Mouse (Mus musculus) cerebellum, postnatal 4 days (tissue): Measurements from ENCODE around the gene Zfp418.
A peak's percentile ranks its signal among the peaks of the same experiment; 100 is the strongest.
"Not testable (repeated sequence)": the region's sequence is repeated elsewhere in the genome, so short reads cannot be mapped to it uniquely, and the experiment has no call there.

Experiments used
- DNase-seq, 2 experiments: peaks; one replicate each; pipeline ENCODE4 v3.0.0; 2022; ENCODE audit warnings: low spot score in 2 of 2, mixed read lengths in 1 of 2

The Zfp418 gene

DNA sequence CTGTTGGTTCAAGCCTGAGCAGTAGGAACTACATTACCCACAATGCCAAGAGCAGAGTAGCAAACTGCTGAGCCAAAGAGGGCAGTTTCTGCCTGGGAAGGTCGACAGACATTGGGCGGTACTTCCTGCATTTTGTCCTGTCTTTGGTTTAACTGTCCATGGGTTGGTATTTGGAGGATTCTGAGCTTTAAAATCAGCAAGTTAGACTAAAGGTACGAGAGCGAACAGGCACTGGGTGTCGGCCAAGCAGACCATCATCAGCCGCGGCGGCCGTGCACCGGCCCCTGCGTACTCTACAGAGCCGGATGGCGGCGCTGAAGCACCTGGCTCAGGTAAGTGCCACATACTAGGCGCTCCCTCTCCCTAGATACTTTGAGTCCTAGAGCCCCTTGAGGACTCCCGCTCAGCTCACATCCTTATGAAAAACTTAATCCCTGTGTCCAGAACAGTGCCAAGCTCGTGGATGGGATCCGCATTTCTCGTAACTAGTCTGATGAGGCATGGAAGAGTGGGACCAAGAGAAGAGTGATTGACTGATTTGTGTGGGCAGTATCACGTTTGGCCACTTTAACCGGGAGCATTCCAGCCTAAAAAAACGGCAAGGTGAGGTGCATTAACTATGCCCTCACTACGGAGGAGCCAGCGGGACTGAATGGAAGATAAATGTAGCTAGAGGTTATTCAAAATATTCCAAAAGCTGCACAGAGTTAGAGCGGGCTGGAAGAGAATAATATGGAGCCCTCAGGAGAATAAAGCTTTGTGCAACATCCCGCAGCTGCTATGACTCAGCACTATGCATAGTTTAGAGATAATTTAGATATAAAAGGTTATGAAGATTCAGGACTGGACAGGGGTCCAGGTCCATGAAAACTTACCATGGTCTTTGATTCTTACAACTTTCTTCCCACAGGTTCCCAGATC is at the start of gene Zfp418:
TSS of gene Zfp418 (plus strand) at position 104 of the 921 bp plus-strand sequence.
- DNase-seq = peak; percentile 29 to 39

DNA sequence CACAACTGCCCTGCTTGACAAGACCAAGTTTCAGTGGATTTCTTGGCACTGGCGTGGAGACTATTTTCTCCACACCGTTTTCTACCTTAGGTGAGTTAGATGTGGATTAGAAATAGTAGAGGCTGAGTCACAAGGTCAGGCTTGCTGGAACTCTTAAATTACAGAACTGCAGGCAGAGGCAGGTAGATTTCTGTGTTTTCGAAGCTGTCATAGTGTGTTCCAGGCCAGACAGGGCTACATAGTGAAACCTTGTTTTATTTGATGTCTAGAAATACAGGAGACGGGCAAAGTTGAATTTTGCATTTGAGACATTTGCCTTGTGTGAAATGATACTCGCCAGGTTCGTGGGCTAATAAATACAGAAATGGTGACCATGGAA is 49.5 kb upstream of the Zfp418 start:
- no peak for DNase-seq

- not testable (repeated sequence) for DNase-seq
These were observed 40.5 kb upstream of the Zfp418 start for GRCm38 (mm10) chr7:7130491-7131124.

GRCm38 (mm10) chr7:7132751-7133150 is 38.4 kb upstream of the Zfp418 start:
- no peak for DNase-seq

GRCm38 (mm10) chr7:7136379-7136866 is 34.7 kb upstream of the Zfp418 start, which contains the start of gene Zfp773:
Gene Zfp773, minus strand, starts transcription at chr7:7136755.
- peak in 1 of 2 experiments; percentile 55 for DNase-seq

DNA sequence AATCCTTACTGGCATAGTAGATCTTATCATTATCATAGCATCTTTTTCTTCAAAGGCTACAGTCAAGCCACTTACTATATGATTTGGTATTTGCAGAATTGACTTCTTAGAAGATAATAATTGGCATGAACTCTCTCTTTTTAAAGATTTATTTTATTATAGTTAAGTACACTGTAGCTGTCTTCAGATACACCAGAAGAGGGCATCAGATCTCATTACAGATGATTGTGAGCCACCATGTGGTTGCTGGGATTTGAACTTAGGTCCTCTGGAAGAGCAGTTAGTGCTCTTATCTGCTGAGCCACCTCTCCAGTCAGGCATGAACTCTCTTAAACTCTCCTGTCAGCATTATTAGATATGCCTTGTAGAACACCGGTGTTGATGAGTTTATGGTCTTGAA is 26.9 kb upstream of the Zfp418 start:
- DNase-seq = no peak

DNA sequence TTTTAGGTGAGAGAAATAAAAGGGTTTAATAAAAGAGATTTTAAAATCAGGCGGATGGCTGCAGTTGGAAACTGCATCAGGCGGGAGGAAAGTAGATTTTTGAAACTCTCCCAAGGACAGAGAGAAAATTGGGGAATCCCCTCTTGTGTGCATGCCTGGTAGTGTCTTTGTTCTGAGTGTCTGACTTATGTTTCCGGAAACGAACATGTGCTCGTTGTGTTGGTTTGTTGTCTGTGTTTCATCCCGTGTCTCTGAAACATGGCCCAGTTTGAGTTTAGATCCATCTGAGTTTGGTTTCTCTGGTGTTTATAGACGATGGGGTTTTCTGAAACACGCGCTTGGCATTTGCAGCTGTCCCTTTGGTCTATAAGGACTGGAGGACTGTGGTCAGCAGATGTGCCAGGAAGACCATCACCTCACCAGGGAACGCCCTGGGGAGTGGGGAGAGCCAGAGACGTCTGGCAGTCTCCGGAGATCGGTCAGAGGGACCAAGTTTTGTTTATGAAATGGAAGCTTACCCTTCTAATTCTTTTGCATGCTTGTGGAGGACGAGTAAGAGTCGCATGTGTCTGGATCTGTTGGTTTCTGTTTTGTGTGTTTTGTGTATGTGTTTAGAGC is 25.0 kb upstream of the Zfp418 start:
- DNase-seq = no peak

- no peak for DNase-seq
These were observed 14.8 kb downstream of the Zfp418 start for GRCm38 (mm10) chr7:7185897-7186296.

- DNase-seq = no peak
These were observed 16.5 kb downstream of the Zfp418 start for GRCm38 (mm10) chr7:7187417-7188190.

DNA sequence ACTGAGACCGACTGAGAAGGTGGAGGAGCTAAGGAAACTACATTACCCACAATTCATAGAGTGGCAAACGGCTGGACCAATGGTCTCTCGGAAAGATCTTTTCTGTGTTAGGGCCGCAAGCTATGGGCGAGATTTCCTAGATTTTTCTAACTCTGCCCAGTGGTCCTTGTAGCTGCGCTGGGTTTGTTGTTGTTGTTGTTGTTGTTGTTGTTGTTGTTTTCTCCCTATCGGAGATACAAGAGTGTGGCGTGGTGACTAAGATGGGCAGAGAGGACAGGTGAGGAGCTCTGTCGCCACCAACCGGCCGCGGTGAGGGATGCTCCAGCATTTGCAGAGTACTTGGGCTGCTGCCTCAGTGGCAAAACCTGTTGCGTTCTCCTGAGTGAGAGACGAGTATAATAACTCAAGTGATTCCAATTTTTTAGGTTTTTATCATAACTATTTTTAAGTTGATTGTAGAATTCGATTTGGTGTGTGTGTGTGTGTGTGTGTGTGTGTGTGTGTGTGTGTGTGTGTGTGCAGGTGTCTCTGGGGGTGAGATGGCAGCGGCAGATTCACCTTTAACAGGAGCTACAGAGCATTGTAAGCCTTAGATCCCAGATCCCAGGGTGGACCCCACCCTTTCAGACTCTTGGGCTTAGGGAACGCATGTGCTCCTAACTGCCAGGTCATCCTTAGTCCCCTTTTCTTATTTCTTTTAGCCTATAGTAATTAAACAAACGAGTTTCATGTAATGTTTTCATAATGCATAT is 17.2 kb downstream of the Zfp418 start:
- DNase-seq = peak; percentile 59 to 74

DNA sequence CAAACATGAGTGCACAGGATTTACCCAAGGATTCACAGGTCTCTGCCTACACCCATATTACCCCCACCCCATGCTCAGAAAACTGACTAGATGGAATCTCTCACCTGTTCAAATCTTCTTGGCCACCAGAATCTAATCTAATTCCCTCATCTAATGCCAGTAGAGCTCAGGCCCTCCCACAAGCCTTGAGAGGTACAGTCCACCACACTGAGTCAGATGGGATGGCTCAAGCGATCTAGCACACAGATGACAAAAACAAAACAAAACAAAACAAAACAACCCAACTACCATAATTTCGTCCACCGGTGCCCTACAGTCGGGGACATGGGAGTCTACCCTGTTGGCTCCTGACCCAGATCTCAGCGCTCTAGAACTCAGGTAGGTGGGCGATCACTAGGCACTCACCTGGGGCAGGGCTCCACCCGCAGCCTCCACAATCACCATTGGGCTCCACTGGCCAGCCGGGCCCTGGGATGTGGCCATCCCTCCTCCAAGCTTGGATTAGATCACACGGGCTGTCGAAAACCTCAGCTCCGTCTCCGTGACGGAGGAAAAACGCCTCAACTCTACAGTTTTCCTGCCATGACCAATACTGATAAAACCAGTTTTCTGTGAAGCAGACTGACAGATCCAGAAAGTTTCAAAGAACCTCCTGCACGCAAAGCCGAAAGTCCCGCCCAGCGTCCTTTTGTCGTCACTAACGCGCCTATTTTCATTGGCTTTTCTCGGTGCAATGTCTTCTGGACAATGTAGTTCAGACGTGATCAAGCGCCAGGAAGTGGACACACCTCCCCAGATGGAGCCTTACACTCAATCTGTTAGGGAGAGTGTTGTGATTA is 38.4 kb downstream of the Zfp418 start, which contains the start of gene Zfp772:
TSS of gene Zfp772 (minus strand) at position 686 of the 839 bp plus-strand sequence.
- DNase-seq = peak in 1 of 2 experiments; percentile 8
